Mouse (Mus musculus) neural tube, postnatal 0 days (tissue): Measurements from ENCODE around the gene Rab43. TPM values are rescaled to one million over a fixed set of nuclear protein-coding genes. Genes with fewer than 3 reads are reported as not detected.

Experiments used
- polyA plus RNA-seq: library from polyadenylated mRNA; unstranded; fragments of >200 nt; fragmentation: Nextera tagmentation; extraction: Ambion mirVana; gene quantifications from 2 replicates; pipeline ENCODE4 v1.2.1, GENCODE M21; 2015

The Rab43 gene
- 11.8 and 12.4 TPM in 2 replicates for polyA plus RNA-seq

GRCm38 (mm10) chr6:87811675-87812338 lies at the start of gene Rab43:
Gene Rab43 (minus strand): TSS chr6:87812164.

GRCm38 (mm10) chr6:87850900-87851614 lies 39.1 kb upstream of the Rab43 start, which contains the start of gene Cnbp:
Gene Cnbp (minus strand): TSS chr6:87851106.

GRCm38 (mm10) chr6:87838551-87839197 lies 26.7 kb upstream of the Rab43 start, which contains the start of gene Isy1:
Gene Isy1 (minus strand): TSS chr6:87838798.

GRCm38 (mm10) chr6:87835695-87836094 lies 23.7 kb upstream of the Rab43 start, which contains the start of gene Gm45140:
Gene Gm45140 (minus strand): TSS chr6:87835795.

GRCm38 (mm10) chr6:87777842-87778241 lies 34.1 kb downstream of the Rab43 start, which contains the start of gene Gp9:
Gene Gp9 (plus strand): TSS chr6:87778072.

Other genes starting within 250 kb of the Rab43 start
- gene Prokr1, start 221.4 kb downstream of the Rab43 start, polyA plus RNA-seq = 1.4 and 1.5 TPM in 2 replicates
- 5.6 and 5.9 TPM in 2 replicates for gene Aplf, start 140.0 kb downstream of the Rab43 start, polyA plus RNA-seq
- gene Efcc1, start 81.3 kb downstream of the Rab43 start, polyA plus RNA-seq = 9.1 and 11.0 TPM in 2 replicates
- gene Gp9, start 34.1 kb downstream of the Rab43 start, polyA plus RNA-seq = 0.89 TPM in 1 of 2 replicates, not detected in the other
- gene Gm45140, start 23.6 kb upstream of the Rab43 start, polyA plus RNA-seq = 1.9 and 2.2 TPM in 2 replicates
- gene Isy1, start 26.6 kb upstream of the Rab43 start, polyA plus RNA-seq = 24.7 and 25.1 TPM in 2 replicates
- 543 and 565 TPM in 2 replicates for gene Cnbp, start 38.9 kb upstream of the Rab43 start, polyA plus RNA-seq
- gene Copg1, start 75.7 kb upstream of the Rab43 start, polyA plus RNA-seq = 209 and 222 TPM in 2 replicates
- gene Hmces, start 101.8 kb upstream of the Rab43 start, polyA plus RNA-seq = 35.0 and 36.0 TPM in 2 replicates
- 55.0 and 74.2 TPM in 2 replicates for gene H1fx, start 169.5 kb upstream of the Rab43 start, polyA plus RNA-seq
- 323 and 351 TPM in 2 replicates for gene Rab7, start 233.1 kb upstream of the Rab43 start, polyA plus RNA-seq